Mouse (Mus musculus) lung, postnatal 0 days (tissue): ENCODE results near the gene Vmn1r239-ps. TPM values are rescaled to one million over a fixed set of nuclear protein-coding genes. Genes with fewer than 3 reads are reported as not detected.
A peak's percentile ranks its signal among the peaks of the same experiment; 100 is the strongest.
"Not testable (repeated sequence)": the region's sequence is repeated elsewhere in the genome, so short reads cannot be mapped to it uniquely, and the experiment has no call there.

Experiments
- ATAC-seq: fragments of 200-750 bp; cut with Nextera tagmentation; 2 replicates; pipeline ENCODE4 v1.8.0; 2017; ENCODE audit warnings: moderate library complexity
- DNase-seq: peaks from one replicate; pipeline ENCODE4 v3.0.0-alpha.2; 2016; ENCODE audit warnings: low spot score
- H3K27ac ChIP-seq: fragments of 300-500 bp; sonication (generic); 2 replicates; pipeline ENCODE4 v1.5.1; 2014; ENCODE audit warnings: antibody characterized with exemption, mild to moderate bottlenecking, low read length, mixed read lengths
- H3K27me3 ChIP-seq: fragments of 300-500 bp; sonication (generic); replicated peaks from 2 replicates; pipeline ENCODE4 v1.6.1; 2014; ENCODE audit warnings: low read length, mixed read lengths; ENCODE audit not compliant: insufficient read depth
- H3K36me3 ChIP-seq: fragments of 300-500 bp; sonication (generic); 2 replicates; pipeline ENCODE4 v1.6.1; 2014; ENCODE audit warnings: low read length, mixed read lengths; ENCODE audit not compliant: insufficient read depth
- H3K4me1 ChIP-seq: fragments of 300-500 bp; sonication (generic); 2 replicates; pipeline ENCODE4 v1.6.1; 2014; ENCODE audit warnings: antibody characterized with exemption, low read depth, low read length, mixed read lengths; ENCODE audit not compliant: insufficient read depth
- H3K4me2 ChIP-seq: fragments of 300-500 bp; sonication (generic); replicated peaks from 2 replicates; pipeline ENCODE4 v1.6.1; 2014; ENCODE audit warnings: low read depth, mild to moderate bottlenecking, low read length, moderate library complexity, mixed read lengths
- H3K4me3 ChIP-seq: fragments of 300-500 bp; sonication (generic); 2 replicates; pipeline ENCODE4 v1.5.1; 2014; ENCODE audit warnings: low read depth, low read length
- H3K9ac ChIP-seq: fragments of 300-500 bp; sonication (generic); replicated peaks from 2 replicates; pipeline ENCODE4 v1.6.1; 2014; ENCODE audit warnings: low read depth, mild to moderate bottlenecking
- H3K9me3 ChIP-seq: fragments of 300-500 bp; sonication (generic); 2 replicates; pipeline ENCODE4 v1.6.1; 2016; ENCODE audit warnings: low read length, mixed read lengths
- CTCF ChIP-seq: IDR thresholded peaks from 2 replicates; pipeline ENCODE4 v1.5.1; 2016; ENCODE audit warnings: antibody characterized with exemption, mild to moderate bottlenecking
- EP300 ChIP-seq: IDR thresholded peaks from 2 replicates; pipeline ENCODE4 v1.6.1; 2016; ENCODE audit warnings: antibody characterized with exemption, mild to moderate bottlenecking, control low read depth
- WGBS: fragments of 180-500 bp; shearing (Covaris S2); extraction: QIAGEN DNeasy Blood & Tissue Kit; methylation state at CpG from one replicate; pipeline ENCODE4 v1.1.7; 2014; 5-methylcytosine and 5-hydroxymethylcytosine counted together
- polyA plus RNA-seq: library from polyadenylated mRNA; unstranded; fragments of >200 nt; fragmentation: Nextera tagmentation; extraction: Ambion mirVana; gene quantifications from 2 replicates; pipeline ENCODE4 v1.2.1, GENCODE M21; 2015

Vmn1r239-ps gene
- not detected in 2 replicates for polyA plus RNA-seq

DNA sequence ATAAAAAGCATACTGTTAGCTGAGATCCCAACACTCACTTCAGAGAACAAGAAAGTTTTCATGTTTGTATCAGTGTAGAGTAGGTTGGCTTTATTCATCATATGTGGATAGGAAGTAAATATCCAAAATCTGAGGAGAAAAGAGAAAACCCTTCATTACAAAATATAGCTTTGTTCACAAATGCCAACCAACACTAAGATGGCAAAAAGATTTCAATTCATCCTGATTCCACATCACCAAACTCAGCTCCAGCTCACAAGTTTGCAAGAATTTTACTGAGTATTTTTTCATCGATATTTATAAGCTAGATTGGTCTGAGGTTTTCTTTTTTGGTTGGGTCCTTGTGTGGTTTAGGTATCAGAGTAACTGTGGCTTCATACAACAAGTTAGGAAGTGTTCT is at the start of gene Vmn1r239-ps:
Gene Vmn1r239-ps (minus strand): TSS at position 101 of the 400 bp plus-strand sequence.
- WGBS = 63% methylated on average over 1 of the region's 1 CpGs
- not testable (repeated sequence) for H3K4me1 ChIP-seq, H3K4me3 ChIP-seq, DNase-seq, ATAC-seq, H3K9me3 ChIP-seq, H3K27me3 ChIP-seq, H3K4me2 ChIP-seq, H3K9ac ChIP-seq, H3K36me3 ChIP-seq, H3K27ac ChIP-seq

DNA sequence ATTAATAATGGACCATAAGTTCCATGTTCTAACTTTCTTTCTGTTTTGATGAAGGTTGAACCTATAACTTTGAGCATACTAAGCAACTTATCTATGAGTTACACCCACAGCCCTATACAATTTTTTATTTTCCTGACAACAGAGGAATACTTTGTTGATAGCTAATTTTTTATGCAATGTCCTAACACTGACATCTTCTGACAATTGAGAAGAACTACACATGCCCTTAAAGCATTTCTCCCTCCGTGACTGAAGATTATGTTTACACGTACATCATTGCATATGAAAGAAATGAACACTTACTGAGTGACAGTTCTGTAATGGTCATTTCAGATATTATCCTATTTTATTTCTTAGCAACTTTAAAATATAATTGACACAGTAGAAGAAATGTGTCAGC is 36.0 kb upstream of the Vmn1r239-ps start:
- no peaks in the 10 kb centered on the region for H3K4me1 ChIP-seq
- peak; percentile 17 for DNase-seq
- WGBS = 53% methylated on average over 2 of the region's 2 CpGs

DNA sequence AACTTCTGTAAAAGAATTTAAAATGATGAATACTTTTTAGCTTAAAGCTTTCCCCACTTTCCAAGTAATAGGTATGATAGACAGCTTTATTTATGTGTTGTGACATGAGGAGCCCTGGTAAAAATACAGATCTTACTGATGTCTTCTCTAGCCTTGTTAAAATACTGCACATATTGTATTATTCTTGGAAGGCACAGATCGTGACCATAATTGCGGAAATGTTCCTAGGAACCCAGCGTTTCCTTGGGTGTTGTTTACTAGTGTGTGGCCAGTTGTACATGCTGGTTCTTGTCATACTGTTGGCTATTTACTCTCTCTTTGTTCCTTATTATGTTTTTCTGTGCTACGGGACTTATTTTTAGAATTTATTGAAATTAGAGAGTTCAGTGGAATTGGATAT is 10.1 kb downstream of the Vmn1r239-ps start:
- no peak overlapping the region for H3K4me3 ChIP-seq
- WGBS = 77% methylated on average over 4 of the region's 4 CpGs
- no peak for TF ChIP-seq CTCF
- TF ChIP-seq EP300 = peak; percentile 32; the same call in 1 of the 2 replicates
- DNase-seq (no peak), ATAC-seq (peak; percentile 19; the same call in 1 of the 2 replicates)
- H3K27ac ChIP-seq = no peak overlapping the region
- H3K4me1 ChIP-seq = no peaks in the 10 kb centered on the region
- H3K36me3 ChIP-seq = no peaks in the 10 kb centered on the region
- no peak overlapping the region for H3K9ac ChIP-seq
- no peaks in the 10 kb centered on the region for H3K9me3 ChIP-seq
- H3K4me2 ChIP-seq = no peak overlapping the region
- no peaks in the 10 kb centered on the region for H3K27me3 ChIP-seq

More for the DNA sequence above, 36.0 kb upstream of the Vmn1r239-ps start:
- Histone ChIP-seq H3K27ac (no peak overlapping the region), H3K4me2 (no peak overlapping the region), H3K27me3 (no peaks in the 10 kb centered on the region), H3K36me3 (no peaks in the 10 kb centered on the region), H3K9ac (no peak overlapping the region), H3K9me3 (no peaks in the 10 kb centered on the region), H3K4me3 (no peak overlapping the region)
- TF ChIP-seq CTCF (peak; percentile 56), EP300 (no peak)
- ATAC-seq = no peak

DNA sequence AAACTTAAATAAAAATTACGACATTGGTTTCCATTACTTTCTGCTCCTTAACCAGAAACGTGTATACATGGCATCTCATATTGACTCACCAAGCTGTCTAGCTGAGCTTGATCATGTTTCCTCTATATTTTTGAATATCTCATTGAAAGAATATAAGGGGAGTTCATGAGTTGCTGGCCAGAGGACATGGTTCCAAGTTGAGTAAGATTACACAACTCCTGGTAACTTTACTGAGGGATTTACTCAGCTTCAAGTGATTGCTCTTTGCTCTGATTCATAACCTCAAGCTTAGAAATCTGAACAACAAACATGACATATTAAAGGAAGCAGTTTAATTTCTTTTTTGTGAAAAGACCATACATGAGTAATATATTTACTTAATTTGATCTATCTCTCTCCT is 18.1 kb downstream of the Vmn1r239-ps start:
- TF ChIP-seq CTCF = no peak
- TF ChIP-seq EP300 = no peak
- Histone ChIP-seq H3K36me3 (no peaks in the 10 kb centered on the region), H3K9me3 (no peaks in the 10 kb centered on the region), H3K4me1 (no peaks in the 10 kb centered on the region), H3K27ac (no peak overlapping the region), H3K4me3 (no peak overlapping the region), H3K4me2 (no peak overlapping the region), H3K27me3 (no peaks in the 10 kb centered on the region), H3K9ac (no peak overlapping the region)
- ATAC-seq (no peak), DNase-seq (no peak)
- WGBS = 64% methylated on average over 2 of the region's 2 CpGs

DNA sequence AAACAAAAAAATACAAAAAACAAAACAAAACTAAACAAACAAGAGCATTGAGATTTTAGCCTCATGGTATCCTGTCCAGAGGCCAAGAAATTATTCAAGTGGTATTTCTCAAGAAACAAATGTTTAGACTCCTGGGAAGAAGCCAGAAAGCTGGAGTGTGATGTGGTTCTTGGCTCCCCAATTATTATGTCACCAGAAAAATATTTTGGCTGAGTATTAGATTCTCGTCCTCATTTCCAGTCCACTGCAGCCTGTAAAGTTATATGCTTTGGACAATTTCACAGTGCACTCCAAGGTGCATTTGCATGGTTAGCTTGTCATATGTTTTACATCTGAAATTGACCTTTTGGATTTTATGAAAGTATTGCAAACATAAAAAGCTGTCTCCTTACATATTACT is 23.8 kb downstream of the Vmn1r239-ps start:
- DNase-seq = peak; percentile 72
- Histone ChIP-seq H3K4me1 (no peaks in the 10 kb centered on the region), H3K9ac (no peak overlapping the region), H3K4me2 (no peak overlapping the region), H3K27ac (no peak overlapping the region), H3K9me3 (no peaks in the 10 kb centered on the region), H3K27me3 (no peaks in the 10 kb centered on the region), H3K4me3 (no peak overlapping the region), H3K36me3 (no peaks in the 10 kb centered on the region)
- peak; percentile 75 for ATAC-seq
- TF ChIP-seq EP300 (no peak; the same call in 1 of the 2 replicates), CTCF (no peak)
- WGBS = 27% methylated on average over 1 of the region's 1 CpGs

DNA sequence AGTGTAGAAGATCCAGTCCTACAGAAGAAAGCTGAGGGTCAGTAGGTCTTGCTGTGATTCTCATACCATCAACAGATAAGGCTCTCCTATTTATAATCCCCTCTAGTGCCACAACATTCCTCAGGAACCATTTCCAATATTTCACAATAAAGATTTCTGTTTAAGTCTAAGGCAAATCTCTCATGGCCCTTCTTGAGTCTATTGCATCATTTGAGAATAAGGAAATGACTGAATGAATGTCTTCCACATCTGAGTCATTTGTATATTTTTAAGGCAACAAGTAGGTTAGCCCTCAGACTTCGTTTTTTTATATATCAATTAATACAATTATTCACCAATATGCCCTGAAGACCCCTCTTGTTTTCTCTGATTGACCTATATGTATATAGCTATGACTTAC is 24.4 kb downstream of the Vmn1r239-ps start, which contains the start of gene Il13ra2:
Gene Il13ra2 (minus strand): TSS at position 64 of the 400 bp plus-strand sequence.
- WGBS = 31% methylated on average over 1 of the region's 1 CpGs
- Histone ChIP-seq H3K27ac (no peak within 1 kb of the TSS), H3K27me3 (no peaks in the 10 kb centered on the region), H3K4me3 (no peak within 1 kb of the TSS), H3K9ac (no peak within 1 kb of the TSS), H3K4me1 (no peaks in the 10 kb centered on the region), H3K9me3 (no peaks in the 10 kb centered on the region), H3K36me3 (no peaks in the 10 kb centered on the region), H3K4me2 (no peak within 1 kb of the TSS)
- TF ChIP-seq EP300 (no peak), CTCF (no peak)
- peak; percentile 39 for DNase-seq
- no peak for ATAC-seq

Other genes with a start within 250 kb of the Vmn1r239-ps start
- 0.10 TPM in 1 of 2 replicates, not detected in the other for gene Il13ra2, start 24.5 kb downstream of the Vmn1r239-ps start, polyA plus RNA-seq
- gene Lrch2, start 100.4 kb upstream of the Vmn1r239-ps start, polyA plus RNA-seq = 1.1 and 1.2 TPM in 2 replicates